Comparison of ENCODE assay signal across 8 mouse cellular contexts in the genomic region with DNA sequence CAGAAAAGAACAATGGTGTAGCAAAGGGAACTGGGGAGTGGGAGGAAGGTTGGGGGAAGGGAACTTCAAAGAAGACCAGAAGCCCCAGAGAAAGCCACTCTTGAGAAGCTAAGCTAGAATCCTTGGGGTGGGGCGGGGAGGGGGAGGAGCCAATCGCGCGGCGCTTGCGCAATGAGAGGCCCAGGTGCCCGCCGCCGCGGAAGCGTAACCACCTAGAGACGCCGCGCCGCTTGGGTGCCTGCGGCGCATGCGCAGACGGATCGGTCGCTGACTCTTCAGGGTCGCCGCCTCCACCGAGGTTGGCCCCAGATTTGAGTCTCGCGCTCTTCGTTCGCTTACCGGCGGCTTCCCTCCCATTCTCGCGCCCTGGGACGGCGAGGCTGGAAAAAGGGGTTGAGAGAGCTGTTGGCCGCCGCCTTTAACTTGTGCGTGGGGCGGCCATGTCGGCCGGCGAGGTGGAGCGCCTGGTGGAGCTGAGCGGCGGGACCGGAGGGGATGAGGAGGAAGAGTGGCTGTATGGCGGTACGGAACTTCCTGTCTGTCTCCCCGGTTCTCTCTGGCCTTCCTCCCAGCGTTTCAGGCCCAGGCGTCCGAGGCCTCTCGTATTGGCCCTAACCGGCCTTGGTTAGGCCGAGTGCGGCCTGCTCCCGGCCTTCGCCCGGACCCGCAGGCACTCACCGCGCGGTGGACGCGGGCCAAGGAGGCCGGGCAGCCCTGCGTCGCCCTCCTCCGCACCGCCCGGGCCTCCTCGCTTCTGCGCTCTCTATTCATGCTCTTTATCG. TPM values are rescaled to one million over a fixed set of nuclear protein-coding genes. Genes with fewer than 3 reads are reported as not detected.
A peak's percentile ranks its signal among the peaks of the same experiment; 100 is the strongest.
DNase-seq lines count a peak whose midpoint lies in the region; ATAC-seq lines count a peak whose summit lies in the region.

Fip1l1 (plus strand) TSS at position 210 of the 782 bp plus-strand sequence.

- DNase-seq in adipocyte (ENCODE audit: low spot score) = peak; percentile 96
- DNase-seq in embryo, embryonic 10 days (ENCODE audit: low spot score) = peak; percentile 98
- DNase-seq in gastrocnemius, postnatal 14 days = peak; percentile 91
- DNase-seq in left cerebral cortex, postnatal 10 days (ENCODE audit: extremely low spot score in 1 of 2, low spot score in 2 of 2) = peak; percentile 87 to 95
- DNase-seq in right cerebral cortex, postnatal 25 days = peak; percentile 92
- peak; percentile 85 to 89 for DNase-seq in urinary bladder, postnatal 4 days (ENCODE audit: low spot score in 2 of 2)

- ATAC-seq in inflammation-experienced regulatory T-cells, adult 6 months = peak; percentile 71
- ATAC-seq in megakaryocyte-erythroid progenitor cell, adult 5-6 weeks (replicated peaks; ENCODE audit: low FRiP score, low TSS enrichment, poor library complexity, severe bottlenecking) = peak; percentile 69

- intact Hi-C loops in gastrocnemius, postnatal 14 days (cut with DNase I; ENCODE audit: low total_unique reads) = no loop called here
- intact Hi-C loops in left cerebral cortex, postnatal 10 days (cut with DNase I) = no loop called here

RNA-seq across cellular contexts. Expression of gene Fip1l1, which starts in this region (rescaled TPM):
- total RNA-seq in gastrocnemius, postnatal 14 days (2021) = 10 to 100 TPM; 22.6 to 24.4 TPM
- polyA plus RNA-seq in inflammation-experienced regulatory T-cells, adult 6 months (2017; shearing (Covaris generic)) = 10 to 100 TPM; 82.8 to 94.6 (median 84.7) TPM
- total RNA-seq in left cerebral cortex, postnatal 10 days (2021) = 10 to 100 TPM; 59.4 to 62.3 TPM
- total RNA-seq in megakaryocyte-erythroid progenitor cell, adult 5-6 weeks (2014; fragmentation: Nextera tagmentation) = 90.0 and 106 TPM in 2 replicates
- total RNA-seq in megakaryocyte-erythroid progenitor cell, adult 5-6 weeks (2017) = 188 and 247 TPM in 2 replicates

Comparison
In these comparisons a context has a peak if more than half of its experiments do, and no peak if none do; other contexts are left out.
1. Peak in every context shown above with its lines: DNase-seq and ATAC-seq.